Mouse (Mus musculus): ENCODE data around the gene Pin1.

GRCm38 (mm10) chr9:20681546-20682388 lies 29.9 kb downstream of the Pin1 start:
- TF ChIP-seq CTCF (IDR thresholded peaks at IDR 0.05; ENCODE audit: control insufficient read depth, insufficient read depth, insufficient read length) = no peak
- no peak for TF ChIP-seq USF1 (IDR thresholded peaks at IDR 0.05; ENCODE audit: low read depth)
- no peak for TF ChIP-seq MYOD1 (IDR thresholded peaks at IDR 0.05; ENCODE audit: control insufficient read depth, insufficient read length, low read depth)
- no peak for TF ChIP-seq MYOG (IDR thresholded peaks at IDR 0.05; ENCODE audit: control insufficient read depth, extremely low read depth, insufficient read length)
- no peak for TF ChIP-seq MAX (IDR thresholded peaks at IDR 0.05)
- TF ChIP-seq CEBPB (IDR thresholded peaks at IDR 0.05; ENCODE audit: low read depth) = no peak
